Mouse (Mus musculus) hindbrain, embryonic 11.5 days (tissue): ENCODE measurements around the gene Pdk4. TPM values are rescaled to one million over a fixed set of nuclear protein-coding genes. Genes with fewer than 3 reads are reported as not detected.

Experiments used
- ATAC-seq: fragments of 200-750 bp; cut with Nextera tagmentation; 2 replicates; pipeline ENCODE4 v1.8.0; 2017; ENCODE audit warnings: mild to moderate bottlenecking, moderate TSS enrichment, moderate library complexity; ENCODE audit not compliant: low FRiP score
- DNase-seq: peaks from one replicate; pipeline ENCODE4 v3.0.0-alpha.2; 2015; ENCODE audit warnings: low spot score
- H3K27ac ChIP-seq: fragments of 300-500 bp; sonication (generic); 2 replicates; pipeline ENCODE4 v1.5.1; 2014; ENCODE audit warnings: mild to moderate bottlenecking, low read depth, low read length
- H3K27me3 ChIP-seq: fragments of 300-500 bp; sonication (generic); 2 replicates; pipeline ENCODE4 v1.6.1; 2014; ENCODE audit warnings: mild to moderate bottlenecking, low read length, moderate library complexity, mixed read lengths; ENCODE audit not compliant: control insufficient read depth, insufficient read depth
- H3K36me3 ChIP-seq: fragments of 300-500 bp; sonication (generic); 2 replicates; pipeline ENCODE4 v1.6.1; 2014; ENCODE audit warnings: mild to moderate bottlenecking, low read length, moderate library complexity, mixed read lengths; ENCODE audit not compliant: control insufficient read depth, insufficient read depth
- H3K4me1 ChIP-seq: fragments of 300-500 bp; sonication (generic); replicated peaks from 2 replicates; pipeline ENCODE4 v1.6.1; 2014; ENCODE audit warnings: low read length, mixed read lengths; ENCODE audit not compliant: control insufficient read depth, insufficient read depth
- H3K4me2 ChIP-seq: fragments of 300-500 bp; sonication (generic); replicated peaks from 2 replicates; pipeline ENCODE4 v1.6.1; 2014; ENCODE audit warnings: mild to moderate bottlenecking, low read depth, low read length
- H3K4me3 ChIP-seq: fragments of 300-500 bp; sonication (generic); 2 replicates; pipeline ENCODE4 v1.5.1; 2014; ENCODE audit warnings: low read depth, low read length
- H3K9ac ChIP-seq: fragments of 300-500 bp; sonication (generic); 2 replicates; pipeline ENCODE4 v1.6.1; 2014; ENCODE audit warnings: low read depth, low read length
- H3K9me3 ChIP-seq: fragments of 300-500 bp; sonication (generic); 2 replicates; pipeline ENCODE4 v1.6.1; 2016; ENCODE audit warnings: low read length; ENCODE audit not compliant: control insufficient read depth
- WGBS: fragments of 180-500 bp; shearing (Covaris S2); extraction: QIAGEN DNeasy Blood & Tissue Kit; methylation state at CpG from one replicate; pipeline ENCODE4 v1.1.7; 2014; 5-methylcytosine and 5-hydroxymethylcytosine counted together
- polyA plus RNA-seq: library from polyadenylated mRNA; unstranded; fragments of >200 nt; fragmentation: Nextera tagmentation; extraction: Ambion mirVana; gene quantifications from 2 replicates; pipeline ENCODE4 v1.2.1, GENCODE M21; 2014

The Pdk4 gene
- polyA plus RNA-seq = 0.45 and 0.82 TPM in 2 replicates

DNA sequence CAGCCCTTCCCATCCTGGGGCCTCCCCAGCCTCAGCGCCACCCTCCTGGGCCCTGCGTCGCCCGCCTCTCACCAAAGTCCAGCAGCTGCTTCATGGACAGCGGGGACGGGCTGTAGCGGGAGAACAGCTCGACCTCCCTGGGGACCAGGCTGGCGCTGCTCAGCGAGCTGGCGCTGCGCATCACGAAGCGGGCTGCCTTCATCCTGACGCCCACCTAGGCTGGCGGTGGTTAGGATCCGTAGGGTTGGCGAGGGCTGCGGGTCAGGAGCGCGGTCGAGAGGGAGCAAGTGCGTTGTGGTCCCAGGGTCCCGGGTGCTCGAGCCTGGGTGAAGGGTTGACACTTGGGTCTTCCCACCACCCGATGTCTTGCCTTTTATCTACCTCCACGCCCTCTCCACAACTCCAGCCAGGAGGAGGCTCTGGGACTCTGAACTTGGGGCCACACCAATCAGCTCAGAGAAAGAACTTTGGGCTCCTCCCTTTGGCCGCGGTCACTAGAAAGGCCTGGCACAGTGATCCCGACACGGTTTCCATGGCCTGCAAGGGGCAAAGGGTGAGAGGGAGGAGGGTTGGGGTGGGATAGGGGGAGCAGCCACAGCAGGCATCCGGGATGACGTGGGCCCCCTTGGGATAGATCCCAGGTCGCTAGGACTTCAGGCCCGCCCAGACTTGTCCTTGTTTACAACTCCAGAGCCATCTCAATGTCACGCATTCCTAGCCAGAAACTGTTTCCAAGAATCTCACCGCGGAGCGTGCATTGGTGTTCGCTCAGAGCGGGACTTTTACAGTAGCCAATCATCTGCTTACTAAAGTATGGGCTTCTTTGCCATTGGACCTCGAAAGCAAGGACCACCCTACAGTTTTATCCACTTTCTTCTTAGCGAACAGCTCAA, at the start of gene Pdk4:
Gene Pdk4 (minus strand): TSS at position 349 of the 893 bp plus-strand sequence.
- H3K4me1 ChIP-seq = no peaks in the 10 kb centered on the region
- WGBS = 2% methylated on average over 43 of the region's 43 CpGs
- H3K36me3 ChIP-seq = no peaks in the 10 kb centered on the region

DNA sequence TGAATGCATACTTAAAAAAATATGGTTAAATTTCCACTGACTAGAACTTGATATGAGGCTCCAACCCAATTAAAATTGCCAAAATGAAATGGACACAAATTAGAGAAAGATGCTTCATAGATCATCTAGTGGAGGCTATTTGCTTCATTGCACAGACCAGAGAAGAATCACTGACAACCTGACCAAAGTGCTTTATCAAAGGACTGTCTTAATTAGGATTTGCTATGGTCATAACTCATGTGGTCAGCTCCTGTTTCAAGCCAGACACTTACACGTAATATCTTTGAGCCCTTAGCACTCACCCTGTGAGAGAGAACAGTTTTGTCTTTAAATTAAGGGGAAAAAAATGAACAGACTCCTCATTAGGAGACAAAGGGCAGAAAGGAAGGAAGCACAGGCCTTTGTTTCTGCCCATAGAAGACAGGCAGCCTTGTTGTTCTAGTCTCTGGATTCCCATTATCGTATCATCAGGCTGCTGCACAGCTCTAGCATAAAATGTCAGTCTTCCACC, 41.8 kb upstream of the Pdk4 start:
- no peaks in the 10 kb centered on the region for H3K9me3 ChIP-seq
- ATAC-seq (no peak), DNase-seq (no peak)
- H3K4me1 ChIP-seq = no peaks in the 10 kb centered on the region
- no peak overlapping the region for H3K27ac ChIP-seq
- no peaks in the 10 kb centered on the region for H3K36me3 ChIP-seq
- H3K4me3 ChIP-seq = no peak overlapping the region
- H3K27me3 ChIP-seq = no peaks in the 10 kb centered on the region
- WGBS = 42% methylated on average over 2 of the region's 2 CpGs
- H3K9ac ChIP-seq = no peak overlapping the region
- H3K4me2 ChIP-seq = no peak overlapping the region

More for the DNA sequence above, at the start of gene Pdk4:
- Histone ChIP-seq H3K4me2 (peak within 1 kb of the TSS; percentile 71), H3K9me3 (no peaks in the 10 kb centered on the region), H3K27ac (no peak within 1 kb of the TSS), H3K4me3 (peak within 1 kb of the TSS; percentile 36), H3K27me3 (no peaks in the 10 kb centered on the region), H3K9ac (peak within 1 kb of the TSS; percentile 2; the same call in 1 of the 2 replicates)
- ATAC-seq = peak; percentile 88
- peak; percentile 61 for DNase-seq

DNA sequence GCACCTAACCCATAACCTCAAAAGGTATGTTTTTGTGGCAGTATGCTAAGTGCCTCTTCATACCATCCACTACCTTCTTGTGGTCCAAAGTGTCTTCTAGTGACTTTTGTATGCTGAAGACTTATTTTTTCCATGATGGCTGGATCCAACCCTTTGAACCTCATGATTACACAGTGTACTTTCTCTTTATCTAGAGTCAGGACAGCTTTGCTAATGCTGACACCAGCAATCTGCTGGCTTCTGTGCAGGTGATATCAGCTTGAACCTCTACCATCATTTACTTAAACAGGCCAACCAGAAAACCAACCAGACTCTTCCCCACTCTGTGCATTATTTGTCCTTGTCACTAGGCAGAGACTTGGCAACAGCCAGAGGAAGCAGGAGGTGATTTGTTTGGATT, 39.6 kb upstream of the Pdk4 start:
- Histone ChIP-seq H3K4me1 (no peaks in the 10 kb centered on the region), H3K36me3 (no peaks in the 10 kb centered on the region), H3K4me2 (no peak overlapping the region), H3K9me3 (no peaks in the 10 kb centered on the region), H3K4me3 (no peak overlapping the region), H3K27me3 (no peaks in the 10 kb centered on the region), H3K9ac (no peak overlapping the region), H3K27ac (no peak overlapping the region)
- DNase-seq (no peak), ATAC-seq (no peak)

DNA sequence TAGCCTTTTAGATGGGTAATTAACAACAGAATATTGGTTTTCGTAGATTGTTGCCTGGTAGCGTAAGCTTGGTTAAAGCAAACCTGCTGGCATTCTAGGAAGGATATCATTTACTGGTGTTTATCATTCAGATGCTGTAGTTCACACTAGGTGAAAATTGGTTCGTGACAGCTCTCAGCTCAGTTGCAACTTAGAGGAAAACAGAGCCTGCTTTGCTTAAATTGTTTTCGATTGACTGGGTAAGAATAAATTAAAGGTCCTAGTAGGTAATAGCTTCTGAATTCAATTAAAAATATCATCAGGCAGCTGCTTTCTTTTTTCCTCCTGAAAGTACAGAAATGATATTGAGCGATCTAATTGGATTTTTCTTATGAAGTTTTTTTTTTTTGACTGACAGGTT, 21.0 kb upstream of the Pdk4 start:
- DNase-seq = no peak
- no peak overlapping the region for H3K27ac ChIP-seq
- ATAC-seq = no peak
- 79% methylated on average over 5 of the region's 5 CpGs for WGBS
- H3K27me3 ChIP-seq = no peaks in the 10 kb centered on the region
- no peaks in the 10 kb centered on the region for H3K9me3 ChIP-seq
- H3K4me1 ChIP-seq = no peaks in the 10 kb centered on the region
- no peaks in the 10 kb centered on the region for H3K36me3 ChIP-seq
- H3K9ac ChIP-seq = no peak overlapping the region
- no peak overlapping the region for H3K4me3 ChIP-seq
- H3K4me2 ChIP-seq = no peak overlapping the region

DNA sequence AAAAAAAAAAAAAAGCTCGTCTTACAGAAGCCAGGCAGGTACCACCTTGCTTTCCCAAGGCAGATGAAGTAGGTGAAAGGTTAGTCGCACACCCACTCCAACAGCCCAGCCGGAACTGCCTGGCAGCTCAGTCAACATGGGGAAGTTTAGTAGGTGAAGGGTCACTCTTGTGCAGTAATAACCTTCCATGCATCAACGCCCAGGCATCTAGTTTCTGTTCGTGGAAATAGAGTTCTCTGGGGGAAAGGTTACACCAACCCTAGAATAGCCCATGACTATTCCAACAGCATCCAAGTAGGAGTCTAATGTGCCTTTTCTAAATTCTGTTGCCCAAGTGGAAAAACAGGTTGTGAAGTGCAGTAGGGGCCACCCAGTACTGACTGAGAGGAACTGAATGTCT, 13.6 kb upstream of the Pdk4 start:
- no peak overlapping the region for H3K4me3 ChIP-seq
- H3K4me2 ChIP-seq = no peak overlapping the region
- H3K4me1 ChIP-seq = no peaks in the 10 kb centered on the region
- no peaks in the 10 kb centered on the region for H3K27me3 ChIP-seq
- DNase-seq (peak; percentile 2), ATAC-seq (no peak)
- no peaks in the 10 kb centered on the region for H3K9me3 ChIP-seq
- H3K36me3 ChIP-seq = no peaks in the 10 kb centered on the region
- H3K27ac ChIP-seq = no peak overlapping the region
- 58% methylated on average over 5 of the region's 5 CpGs for WGBS
- no peak overlapping the region for H3K9ac ChIP-seq

DNA sequence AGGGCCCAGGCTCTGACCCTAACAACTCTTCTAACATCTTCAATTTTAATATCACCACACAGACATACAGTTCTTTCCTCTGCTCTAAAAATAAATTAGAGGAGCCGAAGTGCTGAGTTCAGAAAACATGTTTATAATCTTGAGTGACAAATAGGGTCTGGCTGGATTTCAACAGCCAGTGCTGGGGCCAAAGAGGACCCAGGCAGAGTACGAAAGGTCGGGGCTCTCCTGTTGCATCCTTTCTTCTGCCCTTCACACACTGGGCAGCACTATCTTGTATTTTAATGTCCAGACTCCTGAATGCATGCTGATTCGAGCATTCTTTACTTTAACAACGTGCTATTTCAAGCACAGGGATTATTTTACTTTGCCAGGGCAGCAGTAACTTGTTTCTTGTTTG, 13.2 kb upstream of the Pdk4 start:
- H3K4me2 ChIP-seq = no peak overlapping the region
- no peaks in the 10 kb centered on the region for H3K27me3 ChIP-seq
- H3K4me1 ChIP-seq = no peaks in the 10 kb centered on the region
- no peak overlapping the region for H3K9ac ChIP-seq
- no peak for DNase-seq
- no peak for ATAC-seq
- no peaks in the 10 kb centered on the region for H3K9me3 ChIP-seq
- H3K36me3 ChIP-seq = no peaks in the 10 kb centered on the region
- H3K27ac ChIP-seq = no peak overlapping the region
- WGBS = 68% methylated on average over 5 of the region's 5 CpGs
- no peak overlapping the region for H3K4me3 ChIP-seq

DNA sequence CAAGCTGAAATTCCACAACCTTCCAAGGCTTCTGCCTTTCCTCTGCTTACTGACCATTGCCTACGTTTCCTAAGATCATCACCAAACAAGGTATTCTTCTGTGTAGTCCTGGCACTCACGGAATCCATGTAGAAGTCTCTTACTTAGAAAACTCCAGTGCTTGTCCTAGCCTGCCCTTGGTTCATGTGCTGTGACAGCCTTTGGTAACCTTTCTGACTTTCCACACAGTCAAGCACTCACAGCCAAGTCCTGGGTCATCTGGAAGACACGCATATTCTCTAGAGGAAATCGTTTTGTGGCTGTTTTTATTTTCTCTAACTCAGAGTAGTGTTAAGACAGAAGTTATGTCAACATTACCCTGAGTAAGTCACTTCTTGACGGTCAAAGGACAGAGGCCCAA, 11.7 kb upstream of the Pdk4 start:
- no peaks in the 10 kb centered on the region for H3K9me3 ChIP-seq
- H3K4me1 ChIP-seq = no peaks in the 10 kb centered on the region
- DNase-seq = no peak
- H3K36me3 ChIP-seq = no peaks in the 10 kb centered on the region
- H3K4me2 ChIP-seq = no peak overlapping the region
- H3K27ac ChIP-seq = no peak overlapping the region
- no peak overlapping the region for H3K4me3 ChIP-seq
- 86% methylated on average over 5 of the region's 5 CpGs for WGBS
- H3K27me3 ChIP-seq = no peaks in the 10 kb centered on the region
- no peak for ATAC-seq
- H3K9ac ChIP-seq = no peak overlapping the region

DNA sequence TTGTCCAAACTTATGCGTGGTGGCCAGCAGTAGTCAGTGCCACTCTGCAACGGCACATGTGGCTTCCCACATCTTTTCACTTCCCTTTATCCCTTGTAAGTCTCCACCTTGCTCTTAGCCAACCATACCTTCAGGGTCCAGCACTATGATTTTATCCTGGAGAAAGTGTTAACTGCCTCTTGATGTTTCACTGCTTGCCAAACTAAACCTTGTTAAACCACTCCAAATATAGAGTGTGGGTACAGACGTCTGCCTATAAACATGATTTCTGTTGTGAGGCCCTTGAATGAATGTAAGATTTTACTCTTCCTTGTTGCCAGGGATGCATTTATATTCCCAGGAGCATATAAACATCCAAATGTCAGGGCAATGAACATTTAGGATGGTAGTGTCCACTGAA, 10.2 kb upstream of the Pdk4 start:
- DNase-seq = no peak
- Histone ChIP-seq H3K4me2 (no peak overlapping the region), H3K9me3 (no peaks in the 10 kb centered on the region), H3K4me3 (no peak overlapping the region), H3K27ac (no peak overlapping the region), H3K27me3 (no peaks in the 10 kb centered on the region), H3K4me1 (no peaks in the 10 kb centered on the region), H3K36me3 (no peaks in the 10 kb centered on the region), H3K9ac (no peak overlapping the region)
- WGBS = 95% methylated on average over 3 of the region's 3 CpGs
- no peak for ATAC-seq

DNA sequence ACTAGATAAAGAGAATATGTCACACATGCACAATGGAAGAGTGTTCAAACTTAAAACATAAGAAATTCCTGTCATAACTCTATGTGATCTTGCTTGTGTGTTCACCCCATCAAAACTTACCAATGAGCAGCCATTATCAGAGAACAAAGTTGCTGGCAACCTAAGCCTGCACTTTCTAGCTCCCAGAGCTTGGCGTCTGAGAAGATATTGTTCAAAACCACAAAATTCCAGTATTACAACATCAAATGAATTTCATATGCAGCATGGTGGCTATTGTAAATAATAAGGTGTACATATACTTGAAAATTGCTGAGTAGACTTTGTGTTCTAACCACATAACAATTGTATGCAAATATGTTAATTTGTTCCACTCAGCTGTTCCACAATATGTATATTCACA, 6.7 kb upstream of the Pdk4 start:
- no peaks in the 10 kb centered on the region for H3K9me3 ChIP-seq
- no peaks in the 10 kb centered on the region for H3K27me3 ChIP-seq
- no peak overlapping the region for H3K4me3 ChIP-seq
- no peak overlapping the region for H3K4me2 ChIP-seq
- no peak overlapping the region for H3K27ac ChIP-seq
- no peaks in the 10 kb centered on the region for H3K4me1 ChIP-seq
- H3K36me3 ChIP-seq = no peaks in the 10 kb centered on the region
- DNase-seq (no peak), ATAC-seq (no peak)
- no peak overlapping the region for H3K9ac ChIP-seq
- WGBS = 90% methylated on average over 1 of the region's 1 CpGs
